Mouse (Mus musculus) bone marrow macrophage, adult 2 months (primary cell): Measurements from ENCODE around the gene Tspan5.

Source experiments
- CTCF ChIP-seq: IDR thresholded peaks from 2 replicates; pipeline ENCODE4 v1.5.1; 2012; ENCODE audit warnings: low read depth, mild to moderate bottlenecking, low read length, moderate library complexity
- POLR2A ChIP-seq: IDR thresholded peaks from 2 replicates; pipeline ENCODE4 v1.6.1; 2012; ENCODE audit warnings: mild to moderate bottlenecking, low read depth, low read length, borderline replicate concordance

- TF ChIP-seq POLR2A (no peak), CTCF (no peak)
Observed at GRCm38 (mm10) chr3:138845820-138846219, 103.8 kb downstream of the Tspan5 start.
